Mouse (Mus musculus) limb, embryonic 11.5 days (tissue): ENCODE measurements at regions not wholly inside any gene's neighbourhood (a gene's known extent, or its start where the extent isn't known, plus 50 kb on each side); places are given as distances from the start of the nearest gene placed in this dataset.

ENCODE experiments used
- ATAC-seq: fragments of 200-750 bp; cut with Nextera tagmentation; 2 replicates; pipeline ENCODE4 v1.8.0; 2017; ENCODE audit warnings: low read depth; ENCODE audit not compliant: insufficient number of reproducible peaks, low FRiP score, low TSS enrichment
- DNase-seq: peaks from one replicate; pipeline ENCODE4 v3.0.0-alpha.2; 2015; ENCODE audit warnings: low spot score
- H3K27ac ChIP-seq: fragments of 300-500 bp; sonication (generic); replicated peaks from 2 replicates; pipeline ENCODE4 v1.5.1; 2014; ENCODE audit warnings: low read depth, mild to moderate bottlenecking, low read length
- H3K27me3 ChIP-seq: fragments of 300-500 bp; sonication (generic); 2 replicates; pipeline ENCODE4 v1.6.1; 2014; ENCODE audit warnings: mild to moderate bottlenecking, low read length, mixed read lengths; ENCODE audit not compliant: control insufficient read depth, insufficient read depth
- H3K36me3 ChIP-seq: fragments of 300-500 bp; sonication (generic); 2 replicates; pipeline ENCODE4 v1.6.1; 2014; ENCODE audit warnings: mild to moderate bottlenecking, low read length, moderate library complexity, mixed read lengths; ENCODE audit not compliant: control insufficient read depth, insufficient read depth
- H3K4me1 ChIP-seq: fragments of 300-500 bp; sonication (generic); 2 replicates; pipeline ENCODE4 v1.6.1; 2014; ENCODE audit warnings: low read length, mixed read lengths; ENCODE audit not compliant: control insufficient read depth, insufficient read depth
- H3K4me2 ChIP-seq: fragments of 300-500 bp; sonication (generic); 2 replicates; pipeline ENCODE4 v1.6.1; 2014; ENCODE audit warnings: low read depth, mild to moderate bottlenecking, moderate library complexity; ENCODE audit not compliant: severe bottlenecking
- H3K4me3 ChIP-seq: fragments of 300-500 bp; sonication (generic); 2 replicates; pipeline ENCODE4 v1.5.1; 2014; ENCODE audit warnings: low read depth, low read length
- H3K9ac ChIP-seq: fragments of 300-500 bp; sonication (generic); 2 replicates; pipeline ENCODE4 v1.6.1; 2014; ENCODE audit warnings: mild to moderate bottlenecking, low read length
- H3K9me3 ChIP-seq: fragments of 300-500 bp; sonication (generic); 2 replicates; pipeline ENCODE4 v1.6.1; 2016; ENCODE audit warnings: low read length; ENCODE audit not compliant: control insufficient read depth
- WGBS: fragments of 180-500 bp; shearing (Covaris S2); extraction: QIAGEN DNeasy Blood & Tissue Kit; methylation state at CpG from one replicate; pipeline ENCODE4 v1.1.7; 2014; 5-methylcytosine and 5-hydroxymethylcytosine counted together

DNA sequence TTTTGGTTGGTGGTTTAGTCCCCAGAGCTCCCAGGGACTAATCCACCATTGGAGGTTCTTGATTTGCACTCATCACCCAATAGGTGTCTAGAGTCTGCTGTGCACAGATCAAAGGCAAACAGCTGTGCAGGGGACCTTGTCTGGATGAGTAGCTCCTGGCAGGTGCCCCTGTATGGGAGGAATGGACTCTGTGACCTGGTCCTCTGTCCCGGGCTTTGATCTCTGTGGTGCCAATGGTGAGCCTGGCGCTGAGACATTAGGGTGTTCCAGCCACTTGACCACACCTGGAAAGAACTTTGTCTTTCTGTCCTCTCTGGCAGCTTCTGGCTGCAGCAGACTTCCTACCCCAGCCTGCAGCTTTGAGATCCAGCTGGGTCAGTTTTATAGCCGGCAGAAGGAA lies 64.4 kb downstream of the Fam43a start:
- no peak overlapping the region for H3K9ac ChIP-seq
- no peaks in the 10 kb centered on the region for H3K27me3 ChIP-seq
- 59% methylated on average over 3 of the region's 3 CpGs for WGBS

DNA sequence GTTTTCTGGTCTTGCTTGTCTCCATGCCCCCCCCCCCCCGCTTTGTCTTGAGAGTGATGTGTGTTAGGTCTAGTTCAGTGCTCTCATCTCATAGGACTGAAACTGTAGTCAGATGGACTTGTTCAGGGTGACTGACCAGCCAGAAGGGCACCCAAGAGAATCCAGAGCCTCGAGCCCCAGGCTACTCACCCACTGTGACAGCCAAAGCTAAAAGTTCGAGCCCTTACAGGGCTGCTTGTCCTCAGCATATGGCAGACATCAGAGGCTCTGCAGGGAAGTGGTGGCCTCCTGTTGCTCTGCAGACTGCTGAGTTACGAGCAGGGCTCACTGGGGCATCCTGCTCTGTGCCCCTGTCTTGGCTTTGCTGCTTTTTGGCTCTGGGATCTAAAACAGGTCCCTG lies 64.9 kb downstream of the Fam43a start:
- WGBS, result 40% methylated on average over 4 of the region's 4 CpGs
- Histone ChIP-seq H3K9me3 (no peaks in the 10 kb centered on the region), H3K9ac (no peak overlapping the region), H3K4me1 (peaks cover 18% of the 10 kb centered on the region), H3K36me3 (no peaks in the 10 kb centered on the region), H3K27me3 (no peaks in the 10 kb centered on the region), H3K4me2 (no peak overlapping the region), H3K4me3 (no peak overlapping the region), H3K27ac (no peak overlapping the region)
- DNase-seq, result no peak
- ATAC-seq, result no peak

More for the DNA sequence above, 64.4 kb downstream of the Fam43a start:
- Histone ChIP-seq H3K4me3 (no peak overlapping the region), H3K4me1 (peaks cover 18% of the 10 kb centered on the region), H3K36me3 (no peaks in the 10 kb centered on the region), H3K27ac (no peak overlapping the region), H3K4me2 (no peak overlapping the region), H3K9me3 (no peaks in the 10 kb centered on the region)
- no peak for ATAC-seq
- no peak for DNase-seq

DNA sequence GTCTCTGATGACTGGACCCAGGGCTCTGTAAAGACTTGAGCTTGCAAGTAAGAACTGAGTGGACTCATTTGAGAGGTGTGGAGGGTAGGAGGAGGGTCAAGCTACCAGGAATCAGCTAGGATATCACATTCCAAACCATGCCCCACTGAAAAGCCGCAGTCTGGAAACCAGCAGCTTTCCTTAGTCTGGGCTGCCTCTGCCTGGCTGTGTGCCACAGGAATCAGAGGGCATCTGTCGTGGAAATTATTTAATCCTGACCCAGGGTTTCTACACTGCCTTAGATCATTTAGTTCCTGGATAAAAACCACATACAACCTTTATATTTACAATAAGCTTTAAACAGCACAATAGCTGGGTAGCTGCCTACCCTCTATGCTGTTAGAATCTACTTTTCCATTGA lies 66.4 kb downstream of the Fam43a start:
- no peak for DNase-seq
- no peak overlapping the region for H3K27ac ChIP-seq
- no peaks in the 10 kb centered on the region for H3K36me3 ChIP-seq
- H3K4me3 ChIP-seq, result no peak overlapping the region
- no peak for ATAC-seq
- no peak overlapping the region for H3K9ac ChIP-seq
- WGBS, result 55% methylated on average over 2 of the region's 2 CpGs
- H3K9me3 ChIP-seq, result no peaks in the 10 kb centered on the region
- no peak overlapping the region for H3K4me2 ChIP-seq
- H3K4me1 ChIP-seq, result peaks cover 18% of the 10 kb centered on the region
- no peaks in the 10 kb centered on the region for H3K27me3 ChIP-seq

DNA sequence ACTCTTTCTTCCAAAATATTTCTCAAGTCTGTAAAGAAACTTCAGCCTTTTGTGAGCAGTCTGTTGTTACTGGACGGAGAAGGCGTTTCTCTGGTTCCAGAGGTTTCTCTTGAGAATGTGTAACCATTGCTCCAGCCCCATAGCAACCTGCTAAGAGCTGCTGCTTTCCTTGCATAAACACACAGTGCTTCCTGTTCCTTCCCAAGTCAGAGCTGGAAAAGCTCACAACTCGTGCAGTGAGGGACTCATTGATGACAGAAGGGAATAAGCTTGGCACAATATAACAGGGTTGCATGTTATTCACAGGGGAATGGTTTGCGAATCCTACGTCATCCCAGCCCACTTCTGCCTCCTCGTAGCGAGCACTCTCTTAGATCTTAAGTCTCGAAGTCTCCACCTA lies 70.4 kb downstream of the Fam43a start:
- no peaks in the 10 kb centered on the region for H3K9me3 ChIP-seq
- H3K27me3 ChIP-seq, result no peaks in the 10 kb centered on the region
- H3K4me2 ChIP-seq, result no peak overlapping the region
- H3K9ac ChIP-seq, result no peak overlapping the region
- ATAC-seq, result no peak
- H3K4me3 ChIP-seq, result no peak overlapping the region
- no peaks in the 10 kb centered on the region for H3K36me3 ChIP-seq
- H3K27ac ChIP-seq, result no peak overlapping the region
- H3K4me1 ChIP-seq, result no peaks in the 10 kb centered on the region; the same call in 1 of the 2 replicates
- WGBS, result 84% methylated on average over 8 of the region's 8 CpGs
- no peak for DNase-seq

DNA sequence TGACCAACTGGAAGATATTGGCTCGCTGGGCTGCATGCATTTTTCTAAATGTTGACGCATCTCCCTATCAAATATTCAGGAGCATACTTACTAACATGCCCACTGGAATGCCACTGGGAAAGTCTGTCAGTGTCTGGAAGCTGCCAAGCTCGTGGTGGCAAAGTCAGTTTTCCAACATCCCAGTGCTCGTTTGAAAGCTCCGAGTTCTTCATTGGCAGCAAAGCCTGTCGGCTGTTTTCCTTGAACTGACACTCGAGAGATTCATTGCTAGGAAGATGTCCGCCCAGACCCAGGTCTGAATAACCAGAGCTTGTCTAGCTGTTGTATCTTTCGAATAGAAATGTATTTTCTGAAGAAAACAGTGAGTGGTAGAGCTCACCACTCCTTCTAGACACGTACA lies 72.1 kb downstream of the Fam43a start:
- no peak overlapping the region for H3K27ac ChIP-seq
- WGBS, result 81% methylated on average over 10 of the region's 10 CpGs
- no peaks in the 10 kb centered on the region for H3K36me3 ChIP-seq
- no peak overlapping the region for H3K9ac ChIP-seq
- no peaks in the 10 kb centered on the region for H3K27me3 ChIP-seq
- no peak overlapping the region for H3K4me2 ChIP-seq
- no peaks in the 10 kb centered on the region for H3K4me1 ChIP-seq
- DNase-seq, result no peak
- H3K4me3 ChIP-seq, result no peak overlapping the region
- ATAC-seq, result no peak
- no peaks in the 10 kb centered on the region for H3K9me3 ChIP-seq

DNA sequence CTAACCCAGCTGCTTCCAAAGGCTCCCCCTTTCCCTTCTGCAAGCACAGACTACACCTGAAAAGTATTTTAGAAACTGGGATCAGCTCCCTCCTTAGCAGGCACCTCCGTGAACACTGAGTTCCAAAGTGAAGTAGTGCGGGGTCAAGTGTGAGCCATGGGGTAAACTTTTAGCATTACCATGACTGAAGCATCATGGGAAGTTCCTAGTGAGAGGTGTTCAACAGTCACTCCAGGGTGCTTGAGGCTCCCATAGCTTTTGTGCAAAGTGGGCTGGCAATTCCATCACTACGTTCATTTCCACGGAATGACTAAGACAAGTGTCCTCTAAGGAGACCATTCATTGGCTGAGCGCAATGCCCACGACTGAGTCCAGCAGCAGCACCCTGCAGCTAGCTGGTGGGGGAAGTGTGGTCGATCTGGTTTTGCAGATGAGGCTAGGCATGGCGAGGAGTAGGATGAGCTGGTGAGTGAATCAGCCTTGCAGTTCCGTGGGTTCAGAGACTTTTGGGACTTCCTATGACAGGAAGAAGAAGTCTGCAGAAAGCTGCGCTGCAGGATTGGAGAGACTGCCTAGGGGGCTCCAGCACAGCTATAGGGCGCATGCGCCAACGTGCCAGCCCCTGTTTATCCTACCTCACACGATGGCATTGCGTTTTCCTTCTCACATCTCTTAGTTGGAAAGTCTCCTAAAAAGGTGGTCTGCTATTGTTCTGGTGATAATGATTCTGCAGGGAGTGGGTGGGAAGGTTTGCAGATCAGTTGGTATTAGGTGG lies 73.4 kb downstream of the Fam43a start:
- Histone ChIP-seq H3K4me2 (no peak overlapping the region), H3K9ac (no peak overlapping the region), H3K9me3 (no peaks in the 10 kb centered on the region), H3K27ac (no peak overlapping the region), H3K36me3 (no peaks in the 10 kb centered on the region), H3K4me3 (no peak overlapping the region), H3K27me3 (no peaks in the 10 kb centered on the region), H3K4me1 (no peaks in the 10 kb centered on the region)
- 76% methylated on average over 15 of the region's 15 CpGs for WGBS
- DNase-seq (no peak), ATAC-seq (no peak)

DNA sequence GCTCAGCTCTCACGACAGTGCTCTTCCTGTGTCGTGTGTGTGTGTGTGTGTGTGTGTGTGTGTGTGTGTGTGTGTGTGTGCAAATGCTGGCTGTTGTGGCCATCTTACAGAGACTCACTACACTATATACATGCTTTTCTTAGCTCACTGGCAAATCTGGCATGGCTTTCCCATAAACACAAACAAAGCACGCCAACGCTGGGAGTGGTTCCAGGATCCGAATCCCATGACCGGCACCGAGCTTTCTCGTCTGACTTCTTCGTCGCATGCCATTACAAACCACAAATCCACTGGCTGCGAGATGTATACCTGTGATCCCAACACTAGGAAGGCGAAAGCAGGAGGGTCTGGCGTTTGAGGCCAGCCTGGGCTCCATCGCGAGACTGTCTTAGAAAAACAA lies 74.1 kb downstream of the Fam43a start:
- no peak for ATAC-seq
- H3K9me3 ChIP-seq, result no peaks in the 10 kb centered on the region
- no peaks in the 10 kb centered on the region for H3K36me3 ChIP-seq
- no peak for DNase-seq
- no peak overlapping the region for H3K4me3 ChIP-seq
- no peaks in the 10 kb centered on the region for H3K27me3 ChIP-seq
- H3K9ac ChIP-seq, result no peak overlapping the region
- 88% methylated on average over 15 of the region's 15 CpGs for WGBS
- no peak overlapping the region for H3K27ac ChIP-seq
- H3K4me2 ChIP-seq, result no peak overlapping the region
- no peaks in the 10 kb centered on the region for H3K4me1 ChIP-seq

- Histone ChIP-seq H3K27me3 (no peaks in the 10 kb centered on the region), H3K9me3 (no peaks in the 10 kb centered on the region), H3K4me1 (no peaks in the 10 kb centered on the region), H3K9ac (no peak overlapping the region), H3K27ac (no peak overlapping the region), H3K4me3 (no peak overlapping the region), H3K36me3 (no peaks in the 10 kb centered on the region), H3K4me2 (no peak overlapping the region)
- DNase-seq (no peak), ATAC-seq (no peak)
- 60% methylated on average over 4 of the region's 4 CpGs for WGBS
These were observed 76.3 kb downstream of the Fam43a start for GRCm38 (mm10) chr16:30675829-30676228.

- Histone ChIP-seq H3K4me2 (no peak overlapping the region), H3K9ac (no peak overlapping the region), H3K27ac (no peak overlapping the region), H3K27me3 (no peaks in the 10 kb centered on the region), H3K36me3 (no peaks in the 10 kb centered on the region), H3K4me3 (no peak overlapping the region), H3K4me1 (no peaks in the 10 kb centered on the region), H3K9me3 (no peaks in the 10 kb centered on the region)
- DNase-seq, result no peak
- WGBS, result 95% methylated on average over 4 of the region's 4 CpGs
- no peak for ATAC-seq
These were observed 77.5 kb downstream of the Fam43a start for GRCm38 (mm10) chr16:30677016-30677415.
